Mouse (Mus musculus) common myeloid progenitor, adult 5-6 weeks (primary cell): Measurements from ENCODE around the gene Ddhd1. TPM values are rescaled to one million over a fixed set of nuclear protein-coding genes. Genes with fewer than 3 reads are reported as not detected.
A peak's percentile ranks its signal among the peaks of the same experiment; 100 is the strongest.
"Not testable (repeated sequence)": the region's sequence is repeated elsewhere in the genome, so short reads cannot be mapped to it uniquely, and the experiment has no call there.

ENCODE experiments used
- ATAC-seq: replicated peaks from 2 replicates; pipeline ENCODE4 v1.8.0; 2016; ENCODE audit warnings: low read depth, mild to moderate bottlenecking, moderate TSS enrichment, inconsistent platforms; ENCODE audit not compliant: poor library complexity, severe bottlenecking
- total RNA-seq: library from RNA; stranded (forward); fragments of 200-1000, 187-1606 nt; gene quantifications from 2 replicates; pipeline ENCODE4 v1.2.3, GENCODE M21; 2017

Gene Ddhd1
- total RNA-seq, 1 experiment from 2014 or later, result 29.4 TPM

DNA sequence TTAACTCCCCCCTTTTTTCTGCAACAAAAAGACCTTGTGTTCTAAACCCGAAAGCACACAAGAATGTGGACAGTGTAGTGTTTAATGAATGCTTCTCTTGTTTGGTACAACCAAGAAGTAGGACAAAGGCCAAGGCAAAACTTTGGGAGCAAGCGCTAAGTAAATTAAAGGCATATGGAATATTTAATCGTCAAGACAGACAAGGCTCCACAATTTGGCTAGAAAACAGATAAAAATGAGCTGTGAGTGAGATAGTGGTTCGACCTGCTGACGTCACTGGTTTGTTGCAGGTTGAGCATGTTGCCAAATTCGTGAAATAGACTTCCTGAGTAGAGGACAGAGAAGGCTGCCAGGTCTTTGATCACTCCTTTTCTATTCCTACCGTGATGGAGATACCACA, 69.5 kb downstream of the Ddhd1 start:
- no peak for ATAC-seq

DNA sequence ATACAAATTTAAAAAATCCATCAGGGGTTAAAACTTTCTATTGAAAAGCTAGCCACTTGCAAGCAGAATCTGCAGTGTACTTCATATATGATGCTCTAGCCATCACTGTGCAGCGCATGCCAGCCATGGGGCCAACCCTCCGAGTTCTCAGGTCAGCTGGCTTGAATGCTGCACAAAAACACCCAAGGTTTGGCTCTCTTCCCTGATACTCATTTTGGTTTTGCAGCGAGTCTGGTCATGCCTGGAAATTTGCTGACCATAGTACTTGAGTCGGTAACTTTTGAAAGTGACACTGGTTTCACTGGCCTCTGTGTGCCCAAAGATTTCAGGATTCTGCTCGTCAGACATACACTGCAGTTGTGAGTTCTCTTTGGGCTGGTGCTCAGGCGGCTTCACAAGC, 70.4 kb downstream of the Ddhd1 start:
- ATAC-seq, result no peak

DNA sequence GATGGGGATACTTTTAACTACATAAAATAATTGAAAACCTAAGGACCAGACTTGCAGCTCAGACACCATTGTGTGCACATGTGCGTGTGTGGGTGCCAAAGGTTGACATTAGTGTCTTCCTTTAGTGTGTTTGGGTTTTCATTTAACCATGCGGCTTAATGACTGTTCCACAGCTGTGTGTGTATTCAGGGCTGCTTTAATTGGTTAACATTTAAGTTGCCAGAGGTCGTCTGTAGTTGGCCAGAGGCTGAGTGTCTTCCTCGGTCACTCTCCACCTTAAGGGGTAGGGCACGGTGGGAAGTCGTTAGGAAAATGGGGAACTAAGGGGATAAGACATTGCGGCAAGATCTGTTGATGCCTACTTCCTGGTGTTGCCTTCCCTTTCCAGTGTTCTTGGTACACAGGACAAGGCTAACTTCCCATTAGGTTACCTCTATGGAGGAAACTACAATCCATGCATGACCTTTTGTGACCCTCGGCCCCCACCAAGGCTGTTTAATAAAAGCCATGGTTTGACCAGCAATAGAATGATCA, 74.4 kb downstream of the Ddhd1 start:
- ATAC-seq, result peak; percentile 36; the same call in 1 of the 2 replicates

DNA sequence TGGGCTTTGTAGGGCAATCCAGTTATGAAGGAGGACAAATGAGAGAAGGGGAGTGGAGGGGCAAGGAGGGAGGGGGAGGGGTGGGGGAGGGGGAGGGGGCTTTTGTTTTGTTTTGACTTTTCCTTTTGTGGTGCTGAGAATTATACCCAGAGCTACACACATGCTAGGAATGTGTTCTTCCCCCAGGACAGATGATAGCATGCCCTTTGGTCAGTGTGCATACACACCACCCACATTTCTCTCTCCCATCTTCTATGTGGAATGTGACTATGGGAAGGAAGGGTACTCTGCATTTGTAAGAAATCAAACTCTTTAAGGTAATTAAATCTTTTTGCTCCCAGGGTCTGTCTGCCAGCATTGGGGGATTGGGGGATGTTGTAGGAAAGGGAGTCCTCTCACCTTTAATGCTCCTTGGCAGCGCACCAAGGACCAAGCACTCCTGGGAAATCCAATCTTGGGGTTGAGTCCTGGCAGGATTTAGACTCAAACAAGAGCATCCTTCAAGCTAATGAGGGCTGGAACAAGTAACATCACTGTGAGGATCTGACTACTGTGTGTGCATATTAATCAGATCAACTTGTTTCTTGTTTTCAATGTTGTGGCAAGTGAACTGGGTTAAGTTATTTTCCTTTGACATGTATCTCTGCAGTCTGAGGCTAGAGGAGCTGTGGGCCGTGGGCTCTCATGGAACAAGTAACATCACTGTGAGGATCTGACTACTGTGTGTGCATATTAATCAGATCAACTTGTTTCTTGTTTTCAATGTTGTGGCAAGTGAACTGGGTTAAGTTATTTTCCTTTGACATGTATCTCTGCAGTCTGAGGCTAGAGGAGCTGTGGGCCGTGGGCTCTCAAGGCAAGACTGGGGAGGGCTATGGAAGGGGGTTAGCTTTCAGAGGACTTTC, 76.8 kb downstream of the Ddhd1 start:
- ATAC-seq, result not testable (repeated sequence)

DNA sequence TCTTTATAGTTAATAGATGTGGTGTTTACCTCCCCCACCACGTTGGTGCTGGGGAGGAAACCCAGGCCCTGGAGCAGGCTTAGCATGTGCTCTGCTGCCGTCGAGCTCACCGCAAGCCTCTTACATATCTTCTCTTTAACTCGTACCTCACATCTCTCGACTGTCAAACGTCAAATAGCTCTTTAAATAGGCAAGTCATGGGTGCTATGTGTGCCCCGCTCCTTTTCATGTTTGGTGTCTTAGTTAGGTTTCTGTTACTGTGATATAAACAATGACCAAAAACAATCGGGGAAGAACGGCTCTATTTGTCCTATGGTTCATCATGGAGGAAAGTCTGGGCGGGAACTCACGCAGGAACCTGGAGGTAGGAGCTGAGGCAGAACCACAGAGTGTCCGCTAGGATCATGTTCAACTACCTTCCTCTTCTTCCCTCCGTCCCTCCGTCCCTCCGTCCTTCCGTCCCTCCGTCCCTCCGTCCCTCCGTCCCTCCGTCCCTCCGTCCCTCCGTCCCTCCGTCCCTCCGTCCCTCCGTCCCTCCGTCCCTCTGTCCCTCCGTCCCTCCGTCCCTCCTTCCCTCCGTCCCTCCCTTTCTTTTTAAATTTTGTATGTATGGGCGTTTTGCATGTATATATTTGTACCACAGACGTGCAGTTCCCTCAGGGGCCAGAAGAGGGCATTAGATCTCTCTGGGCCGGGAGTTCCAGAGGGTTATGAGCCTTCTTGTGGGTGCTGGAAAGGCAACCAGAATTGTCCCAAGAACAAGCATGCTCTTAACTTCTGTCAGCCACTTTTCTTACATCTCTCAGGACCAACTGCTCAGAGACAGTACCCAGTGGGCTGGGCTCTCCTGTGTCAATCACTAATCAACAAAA, 91.6 kb downstream of the Ddhd1 start:
- peak; percentile 85 for ATAC-seq

DNA sequence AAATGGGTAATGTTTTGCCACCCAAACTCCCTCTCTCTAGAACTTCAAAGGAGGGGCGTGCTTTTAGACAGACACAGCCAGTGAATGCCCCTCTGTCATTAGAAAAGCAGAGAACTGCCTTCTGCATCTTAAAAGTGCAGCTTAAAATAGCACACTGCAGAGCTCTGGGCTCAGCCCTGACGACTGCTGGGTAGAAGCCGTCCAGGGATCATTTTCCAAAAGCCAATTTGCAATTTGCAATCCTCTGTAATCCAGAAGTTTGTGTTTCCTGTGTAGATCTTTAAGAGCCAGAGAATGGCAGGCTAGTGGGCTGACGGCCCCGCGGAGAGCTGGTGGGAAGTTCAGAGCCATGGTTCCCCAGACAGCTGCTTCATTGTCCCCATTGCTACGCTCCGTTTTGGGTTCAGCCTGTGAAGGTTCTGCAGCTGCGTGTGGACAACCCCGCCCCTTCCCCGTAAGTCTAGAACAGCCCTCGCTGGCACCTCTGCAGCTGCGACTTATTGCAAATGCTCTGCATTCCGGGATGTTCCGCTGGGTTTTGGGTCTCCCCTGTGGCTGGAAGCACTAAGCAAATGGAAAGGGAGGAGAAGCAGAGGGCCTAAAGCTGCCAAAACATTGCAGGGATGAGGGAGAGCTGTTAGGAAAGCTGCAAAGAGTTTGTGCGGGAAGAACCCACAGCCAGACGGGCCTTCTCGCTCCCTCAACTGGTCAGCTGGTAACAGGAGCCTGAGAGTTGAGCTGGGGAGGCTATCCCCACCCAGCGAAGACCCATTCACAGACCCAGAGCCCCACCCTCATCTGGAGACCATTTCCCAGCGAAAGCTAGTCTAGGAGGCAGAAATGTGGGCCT, 92.5 kb downstream of the Ddhd1 start:
- ATAC-seq, result peak; percentile 41; the same call in 1 of the 2 replicates

DNA sequence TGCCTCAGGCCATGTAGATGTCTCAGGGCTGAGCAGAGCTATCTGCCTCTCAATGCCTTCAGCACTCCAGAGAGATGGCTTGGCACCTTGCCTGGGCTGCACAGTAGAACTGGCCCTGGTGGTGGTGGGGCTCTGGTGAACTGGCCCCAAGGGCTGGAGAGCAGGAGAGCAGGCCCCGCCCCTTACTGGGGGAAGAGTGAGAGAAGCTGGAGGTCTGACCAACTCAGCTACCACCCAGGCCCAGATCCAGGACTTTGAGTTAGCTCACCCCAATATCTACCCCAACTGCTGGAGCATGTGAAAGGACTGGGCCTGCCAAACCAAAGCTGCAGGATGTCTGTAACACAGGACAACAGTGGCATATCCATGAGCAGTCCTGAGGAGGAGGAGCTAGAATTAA, 94.4 kb downstream of the Ddhd1 start:
- ATAC-seq, result no peak

DNA sequence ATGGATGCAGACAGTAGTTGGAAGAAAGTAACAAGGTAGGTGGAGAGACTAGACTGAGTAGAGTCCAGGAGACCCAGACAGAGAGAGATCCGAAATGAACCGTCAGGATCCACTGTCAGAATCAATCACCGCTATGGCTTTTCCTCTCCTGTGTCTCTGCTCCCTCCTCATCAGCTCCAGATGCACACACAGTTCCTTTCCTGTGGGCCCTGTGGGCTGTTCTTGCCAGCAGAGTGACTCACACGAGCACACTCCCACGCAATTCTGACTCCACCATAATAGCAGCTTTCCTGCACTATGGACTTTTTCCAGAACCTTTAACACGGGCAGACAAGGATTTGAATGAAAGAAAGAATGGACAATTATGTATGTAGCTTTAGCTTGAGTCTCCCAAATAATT, 96.3 kb downstream of the Ddhd1 start:
- no peak for ATAC-seq

DNA sequence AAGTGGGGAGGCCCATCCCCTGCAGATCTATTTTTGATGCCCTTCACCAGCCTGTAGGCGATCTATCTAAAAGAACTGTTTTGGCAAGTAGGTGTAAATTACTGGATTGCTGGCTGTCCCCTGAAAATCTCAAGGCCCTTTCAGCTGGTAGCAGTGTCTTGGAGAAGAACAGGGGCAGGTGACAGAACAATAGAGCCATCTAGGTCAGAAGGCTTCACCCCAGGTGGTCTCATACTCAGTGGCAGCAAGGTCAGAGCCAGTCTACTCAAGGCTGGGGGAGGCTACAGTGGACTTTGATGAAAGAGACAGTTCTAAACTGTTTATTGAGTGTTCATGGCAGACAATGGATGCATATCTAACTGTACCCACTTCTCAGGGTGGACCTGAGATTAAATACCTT, 98.9 kb downstream of the Ddhd1 start:
- ATAC-seq, result no peak

DNA sequence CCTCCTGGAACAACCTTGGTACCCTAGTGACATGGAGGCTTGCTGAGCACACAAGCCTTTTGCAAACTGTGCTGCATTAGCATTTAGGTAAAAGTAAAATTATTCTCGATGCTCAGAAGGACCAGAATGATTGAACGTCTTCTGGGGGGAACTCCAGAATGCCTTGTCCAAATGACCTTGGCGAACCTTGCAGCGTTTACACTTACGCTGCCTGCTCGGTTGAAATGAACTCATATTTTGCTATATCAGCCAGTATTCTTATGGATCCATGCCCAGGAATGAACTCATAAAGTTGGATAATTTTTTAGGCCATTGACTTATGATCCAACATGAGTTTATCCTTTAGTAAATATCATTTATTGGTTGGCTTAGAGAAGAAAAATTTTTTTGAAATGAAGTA, 103.6 kb downstream of the Ddhd1 start:
- ATAC-seq, result no peak

DNA sequence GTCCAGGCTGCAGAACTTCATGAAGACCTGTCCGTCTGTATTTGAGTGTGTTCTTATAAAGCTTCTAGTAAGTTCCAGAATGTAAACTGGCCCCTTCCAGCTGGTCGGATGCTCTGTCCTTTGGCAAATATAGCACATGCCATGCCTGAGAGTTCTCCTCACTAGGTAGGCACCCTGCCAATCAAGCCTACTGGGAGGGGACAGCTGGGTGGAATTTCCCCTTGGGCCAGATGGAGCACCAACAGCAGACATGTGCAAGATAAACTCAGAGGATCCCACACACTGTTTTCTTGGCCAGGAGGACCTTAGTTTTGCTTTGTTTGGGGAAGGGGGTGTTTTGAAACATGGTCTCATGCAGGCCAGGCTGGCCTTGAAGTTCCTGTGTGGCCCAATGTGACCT, 104.1 kb downstream of the Ddhd1 start:
- no peak for ATAC-seq

DNA sequence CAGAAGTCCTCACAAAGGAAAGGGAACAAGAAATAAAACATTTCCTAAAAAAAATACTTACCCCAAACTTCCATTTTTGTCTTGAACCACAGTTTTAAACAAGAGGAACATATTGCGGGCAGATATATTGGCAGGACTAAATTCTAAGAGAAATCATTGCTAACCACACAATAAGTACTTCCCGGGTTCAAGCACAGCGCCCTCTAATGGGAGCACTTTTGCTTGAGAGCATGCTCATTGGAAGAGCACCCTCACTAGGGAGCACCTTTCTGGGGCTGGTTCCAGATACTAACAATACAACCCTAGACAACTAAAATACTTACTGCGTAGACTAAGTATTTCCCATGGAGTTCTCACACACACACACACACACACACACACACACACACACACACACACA, 105.5 kb downstream of the Ddhd1 start:
- ATAC-seq, result no peak

DNA sequence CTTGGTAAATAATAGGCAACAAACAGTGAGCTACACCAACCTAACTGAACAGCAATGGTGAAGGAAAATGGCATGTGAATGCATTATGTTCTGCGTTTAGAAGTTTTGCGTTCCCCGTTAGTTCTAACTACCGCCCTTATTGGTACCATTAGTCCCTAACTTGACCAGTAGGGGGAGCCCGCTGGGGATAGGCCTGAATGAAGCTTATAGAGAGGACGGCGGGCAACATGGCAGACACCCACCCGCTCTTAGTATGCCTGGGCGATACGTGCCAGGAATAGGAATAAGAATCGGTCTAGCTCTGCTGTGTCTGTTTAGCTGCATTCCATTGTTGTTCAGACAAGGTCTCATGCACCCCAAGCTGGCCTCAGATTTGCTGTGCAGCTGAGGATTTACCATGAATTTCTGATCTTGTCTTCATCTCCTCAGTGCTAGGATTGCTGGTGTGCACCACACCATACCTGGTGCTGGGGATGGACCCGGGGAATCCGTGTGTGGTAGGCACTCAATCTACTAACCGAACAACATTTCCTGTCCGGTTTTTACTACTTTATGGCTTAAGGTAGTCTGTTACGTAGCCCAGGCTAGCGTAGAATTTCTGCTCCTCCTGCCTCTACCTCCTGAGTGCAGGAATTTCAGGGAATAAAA, 106.7 kb downstream of the Ddhd1 start:
- ATAC-seq, result 0 out of 2 replicates have a peak, but pooled peaks have one; percentile 65

DNA sequence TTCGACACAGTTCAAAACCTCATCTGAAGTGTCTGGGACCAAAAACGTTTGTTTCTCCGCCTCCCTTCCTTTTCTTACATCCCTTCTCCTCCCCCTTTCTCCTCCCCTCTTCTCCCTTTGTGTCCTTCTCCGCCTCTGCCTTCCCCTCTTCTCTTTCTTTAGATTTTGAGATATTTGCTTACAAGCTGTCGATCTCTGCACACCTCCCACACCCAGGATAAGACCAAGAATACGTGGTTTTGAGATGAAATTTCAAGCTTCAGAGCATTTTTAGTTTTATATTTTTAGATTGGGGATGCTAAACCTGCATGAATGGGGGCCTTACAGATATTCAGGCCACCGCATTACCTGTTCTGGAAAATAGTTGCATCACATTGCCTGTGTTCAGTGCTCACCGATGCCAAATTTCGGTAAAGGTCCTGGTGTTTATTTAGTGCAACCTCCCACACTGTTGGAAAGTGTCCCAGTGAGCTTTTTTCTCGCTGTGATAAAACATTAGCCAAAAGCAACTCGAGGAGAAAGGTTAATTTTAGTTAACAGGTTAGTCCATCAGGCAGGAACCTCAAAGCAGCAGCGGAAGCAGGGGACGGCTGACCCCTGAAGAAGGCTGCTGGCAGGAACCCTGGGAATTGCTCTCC, 107.8 kb downstream of the Ddhd1 start:
- no peak for ATAC-seq

DNA sequence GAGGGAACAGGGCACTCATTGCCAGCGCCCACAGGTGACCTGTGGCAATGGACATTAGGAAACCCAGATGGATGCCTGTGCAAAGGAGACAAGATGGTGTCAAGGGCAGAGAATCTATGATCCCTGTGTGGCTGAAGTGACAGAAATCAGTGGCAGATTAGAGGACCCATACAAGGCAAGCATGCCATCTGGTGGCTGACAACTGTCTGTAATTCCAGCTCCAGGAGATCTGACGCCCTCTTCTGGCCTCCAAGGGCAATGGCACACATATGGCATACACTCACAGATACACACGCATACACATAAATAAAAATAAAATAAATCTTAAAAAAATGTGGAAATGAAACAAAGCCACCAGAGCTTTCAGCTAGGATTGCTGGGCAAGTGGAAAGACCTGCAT, 109.8 kb downstream of the Ddhd1 start:
- ATAC-seq, result no peak

DNA sequence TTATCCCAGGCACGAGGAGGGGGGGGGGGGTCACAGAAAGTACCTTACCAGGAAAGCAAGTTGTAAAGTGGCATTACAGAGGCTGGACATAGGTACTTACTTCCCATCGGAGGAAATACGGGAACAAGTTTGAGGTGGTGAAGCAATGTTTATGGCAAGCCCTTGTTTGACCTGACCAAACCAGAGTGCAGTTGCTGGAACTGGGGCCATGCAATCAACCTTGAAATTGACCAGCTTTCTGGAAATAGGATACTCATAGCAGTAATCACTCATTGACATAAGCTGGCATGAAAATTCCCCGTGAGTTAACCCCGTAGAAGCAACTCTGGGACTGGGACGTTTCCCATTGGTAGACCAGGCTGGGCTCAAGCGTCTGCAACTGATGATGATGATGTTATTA, 113.0 kb downstream of the Ddhd1 start:
- ATAC-seq, result no peak

DNA sequence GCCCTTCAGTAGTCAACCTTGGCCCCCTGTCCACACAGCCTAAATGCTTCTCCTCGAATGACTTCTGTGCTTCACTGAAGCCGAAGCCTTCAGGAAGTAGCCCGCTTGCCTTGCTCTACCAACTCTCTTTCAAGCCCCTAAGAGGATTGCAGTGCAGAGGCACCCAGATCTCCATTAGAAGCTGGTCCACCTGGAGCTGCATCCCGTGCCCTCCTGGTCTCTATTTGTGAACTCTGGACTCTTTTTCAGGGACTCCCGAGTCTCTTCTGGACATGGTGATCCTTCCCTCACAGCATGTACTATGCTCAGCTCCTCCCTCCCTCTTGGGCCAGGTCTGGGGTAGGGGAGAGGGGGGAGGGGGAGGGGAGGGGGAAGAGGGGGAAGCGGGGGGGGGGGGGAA, 113.9 kb downstream of the Ddhd1 start:
- no peak for ATAC-seq

DNA sequence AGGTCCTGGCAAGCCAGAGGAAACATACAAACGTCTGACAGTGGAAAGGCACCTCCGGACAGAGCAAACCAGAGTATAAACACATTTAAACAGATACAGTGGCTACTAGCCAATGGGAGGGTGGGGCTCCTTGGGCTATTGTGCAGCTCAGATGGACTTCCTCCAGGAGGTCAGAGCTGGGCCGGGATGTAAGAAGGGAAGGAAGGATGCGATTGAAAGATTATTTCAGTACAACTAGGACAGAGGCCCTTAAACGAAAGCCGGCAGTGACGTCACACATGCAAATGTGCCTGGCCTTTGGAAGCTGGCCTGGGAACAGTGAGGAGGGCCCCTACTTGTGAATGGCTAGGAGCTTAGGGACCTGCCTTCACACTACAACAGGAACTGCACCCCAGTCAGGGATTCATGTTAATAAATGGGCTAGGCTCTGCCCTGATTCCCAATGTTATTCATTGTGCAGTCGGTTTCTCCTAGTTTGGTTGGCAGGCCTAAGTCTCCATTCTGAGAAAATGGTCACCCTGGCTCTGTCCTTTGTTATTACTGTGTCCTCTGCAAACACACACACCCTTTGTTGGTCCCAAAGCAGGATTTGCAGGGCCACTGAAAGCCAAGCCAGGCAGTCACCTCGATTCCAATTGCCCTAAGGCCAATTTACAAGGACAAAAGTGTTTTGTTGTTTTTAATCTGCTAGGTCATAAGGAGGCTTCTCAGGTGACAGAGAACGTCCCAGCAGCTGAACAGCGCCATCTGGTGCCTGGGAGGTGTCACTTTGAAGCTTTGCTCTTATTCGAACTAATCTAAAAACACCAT, 118.1 kb downstream of the Ddhd1 start:
- ATAC-seq, result 0 out of 2 replicates have a peak, but pooled peaks have one; percentile 18
